Mouse (Mus musculus): ENCODE measurements around the gene Mapk12. TPM values are rescaled to one million over a fixed set of nuclear protein-coding genes. Genes with fewer than 3 reads are reported as not detected.

Mapk12 gene
- total and polyA plus RNA-seq, 3 experiments, result 0.18 TPM; not detected in 2

DNA sequence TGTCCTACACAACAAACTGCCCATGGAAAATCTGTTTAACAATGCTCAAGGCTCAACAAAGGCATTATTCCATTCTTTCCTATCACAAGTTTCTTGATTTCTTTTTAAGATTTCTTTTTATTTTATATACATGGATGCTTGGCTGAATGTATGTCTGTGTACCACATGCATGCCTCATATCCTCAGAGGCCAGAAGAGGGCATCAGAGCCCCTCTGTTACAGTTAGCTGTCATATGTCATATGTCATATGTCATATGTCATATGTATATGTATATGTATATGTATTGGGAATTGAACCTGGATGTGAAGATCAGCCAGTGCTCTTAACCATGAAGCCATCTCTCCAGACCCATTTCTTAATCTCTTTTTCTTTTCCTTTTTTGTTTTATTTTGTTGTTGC lies 22.5 kb downstream of the Mapk12 start:
- Histone ChIP-seq H3K36me3 (ENCODE audit: control insufficient read depth in 1 of 2, insufficient read depth in 2 of 2, low read length in 2 of 2) (peaks cover 1 to 16% of the 10 kb centered on the region in 2 experiments), H3K4me1 (ENCODE audit: control insufficient read depth in 1 of 2, insufficient read depth in 2 of 2, low read length in 2 of 2) (peaks cover 0 to 13% of the 10 kb centered on the region in 2 experiments; a peak in 3 of 4 replicates), H3K79me2 (ENCODE audit: control insufficient read depth, insufficient read depth, low read length, poor library complexity) (peaks cover 36% of the 10 kb centered on the region), H3K27ac (ENCODE audit: control insufficient read depth, low read depth, low read length) (no peak overlapping the region), H3K9me3 (replicated peaks; ENCODE audit: insufficient read depth, low read length) (no peaks in the 10 kb centered on the region), H3K27me3 (ENCODE audit: control insufficient read depth in 1 of 2, insufficient read depth in 2 of 2, low read length in 2 of 2) (no peaks in the 10 kb centered on the region), H3K4me3 (ENCODE audit: control insufficient read depth in 1 of 2, insufficient read depth in 1 of 2, low read depth in 2 of 2, low read length in 2 of 2) (no peak overlapping the region), H3K9ac (ENCODE audit: control insufficient read depth, low read depth, low read length, poor library complexity, severe bottlenecking) (no peak overlapping the region)
- DNase-seq (ENCODE audit: low read depth, low spot score), result peak; percentile 41
- TF ChIP-seq E2F4 (IDR thresholded peaks at IDR 0.05; ENCODE audit: borderline replicate concordance, low read depth, low read length) (no peak), MYB (IDR thresholded peaks at IDR 0.05; ENCODE audit: low read depth, low read length) (no peak), UBTF (IDR thresholded peaks at IDR 0.05; ENCODE audit: borderline replicate concordance, insufficient read depth, low read depth, low read length) (no peak), JUND (IDR thresholded peaks at IDR 0.05; ENCODE audit: low read depth, low read length) (no peak), ETS1 (IDR thresholded peaks at IDR 0.05; ENCODE audit: low read depth, low read length) (no peak), GABPA (IDR thresholded peaks at IDR 0.05; ENCODE audit: low read depth, low read length) (no peak), SIN3A (IDR thresholded peaks at IDR 0.05; ENCODE audit: low read length) (peak; percentile 23; the same call in 1 of the 2 replicates), MYC (IDR thresholded peaks at IDR 0.05; ENCODE audit: low read depth, low read length) (no peak), MXI1 (IDR thresholded peaks at IDR 0.05; ENCODE audit: low read depth, low read length) (no peak), ZNF384 (IDR thresholded peaks at IDR 0.05; ENCODE audit: low read depth, low read length) (no peak), RAD21 (IDR thresholded peaks at IDR 0.05; ENCODE audit: low read depth, low read length) (peak; percentile 43), POLR2AphosphoS5 (IDR thresholded peaks at IDR 0.05; ENCODE audit: borderline replicate concordance, low read depth, low read length) (no peak), POLR2AphosphoS2 (IDR thresholded peaks at IDR 0.05; ENCODE audit: low read length) (no peak), NELFE (IDR thresholded peaks at IDR 0.05; ENCODE audit: low read depth, low read length) (no peak), CTCF (IDR thresholded peaks at IDR 0.05 in 2 of 3, conservative IDR thresholded peaks at IDR 0.05 in 1 of 3; ENCODE audit: control insufficient read depth in 1 of 3, insufficient read depth in 1 of 3, low read depth in 2 of 3, low read length in 3 of 3, poor library complexity in 1 of 3, severe bottlenecking in 1 of 3) (peak in 2 of 3 experiments; percentile 41 to 51; a peak in 4 of 6 replicates), NRF1 (IDR thresholded peaks at IDR 0.05; ENCODE audit: insufficient read depth, low read depth, low read length, poor library complexity, severe bottlenecking) (no peak), SMC3 (IDR thresholded peaks at IDR 0.05; ENCODE audit: low read depth, low read length) (peak; percentile 44), USF1 (IDR thresholded peaks at IDR 0.05; ENCODE audit: low read depth, low read length) (no peak), USF2 (IDR thresholded peaks at IDR 0.05; ENCODE audit: borderline replicate concordance in 1 of 2, insufficient read depth in 1 of 2, low read depth in 1 of 2, low read length in 2 of 2) (no peak), MEF2A (IDR thresholded peaks at IDR 0.05; ENCODE audit: extremely low read depth, insufficient replicate concordance, low read depth, low read length, poor library complexity, severe bottlenecking) (no peak), ZC3H11A (IDR thresholded peaks at IDR 0.05; ENCODE audit: low read depth, low read length) (peak; percentile 31), CHD2 (IDR thresholded peaks at IDR 0.05; ENCODE audit: low read length) (no peak), EP300 (IDR thresholded peaks at IDR 0.05; ENCODE audit: low read depth in 1 of 2, low read length in 2 of 2) (no peak), GATA1 (IDR thresholded peaks at IDR 0.05; ENCODE audit: low read depth, low read length) (no peak), BHLHE40 (IDR thresholded peaks at IDR 0.05; ENCODE audit: borderline replicate concordance, low read depth, low read length) (no peak), RCOR1 (IDR thresholded peaks at IDR 0.05; ENCODE audit: low read depth, low read length) (no peak), HCFC1 (IDR thresholded peaks at IDR 0.05; ENCODE audit: low read depth, low read length) (no peak), MAFK (IDR thresholded peaks at IDR 0.05; ENCODE audit: borderline replicate concordance, low read depth, low read length) (no peak), POLR2A (IDR thresholded peaks at IDR 0.05; ENCODE audit: control insufficient read depth in 1 of 2, insufficient read depth in 1 of 2, low read depth in 1 of 2, low read length in 2 of 2, poor library complexity in 1 of 2) (no peak), TBP (IDR thresholded peaks at IDR 0.05; ENCODE audit: low read depth, low read length) (no peak), ZKSCAN1 (IDR thresholded peaks at IDR 0.05; ENCODE audit: low read depth, low read length) (no peak), MAX (IDR thresholded peaks at IDR 0.05; ENCODE audit: low read length) (no peak), TAL1 (IDR thresholded peaks at IDR 0.05; ENCODE audit: low read length) (no peak), ELF1 (IDR thresholded peaks at IDR 0.05; ENCODE audit: low read depth, low read length) (no peak), TCF12 (IDR thresholded peaks at IDR 0.05; ENCODE audit: low read depth, low read length) (no peak), MAZ (IDR thresholded peaks at IDR 0.05; ENCODE audit: low read depth, low read length) (no peak), CHD1 (IDR thresholded peaks at IDR 0.05; ENCODE audit: low read depth, low read length) (no peak), ZMIZ1 (IDR thresholded peaks at IDR 0.05; ENCODE audit: low read depth, low read length) (no peak), KAT2A (conservative IDR thresholded peaks at IDR 0.05; ENCODE audit: low read depth, low read length) (no peak)

Data from MEL (cell line).